Mouse (Mus musculus) neural tube, embryonic 13.5 days (tissue): Measurements from ENCODE around the gene Podxl. TPM values are rescaled to one million over a fixed set of nuclear protein-coding genes. Genes with fewer than 3 reads are reported as not detected.

Experiments used
- ATAC-seq: fragments of 200-750 bp; cut with Nextera tagmentation; 2 replicates; pipeline ENCODE4 v1.8.0; 2017; ENCODE audit warnings: low read depth, mild to moderate bottlenecking, moderate TSS enrichment, moderate library complexity
- H3K27ac ChIP-seq: fragments of 300-500 bp; sonication (generic); replicated peaks from 2 replicates; pipeline ENCODE4 v1.5.1; 2015; ENCODE audit warnings: moderate library complexity, mild to moderate bottlenecking, inconsistent platforms
- H3K27me3 ChIP-seq: fragments of 300-500 bp; sonication (generic); 2 replicates; pipeline ENCODE4 v1.6.1; 2015; ENCODE audit warnings: mild to moderate bottlenecking, inconsistent platforms
- H3K36me3 ChIP-seq: fragments of 300-500 bp; sonication (generic); 2 replicates; pipeline ENCODE4 v1.6.1; 2015; ENCODE audit warnings: mild to moderate bottlenecking, inconsistent platforms
- H3K4me1 ChIP-seq: fragments of 300-500 bp; sonication (generic); replicated peaks from 2 replicates; pipeline ENCODE4 v1.6.1; 2015; ENCODE audit warnings: inconsistent platforms
- H3K4me2 ChIP-seq: fragments of 300-500 bp; sonication (generic); 2 replicates; pipeline ENCODE4 v1.6.1; 2015; ENCODE audit warnings: inconsistent platforms, mild to moderate bottlenecking, moderate library complexity
- H3K4me3 ChIP-seq: fragments of 300-500 bp; sonication (generic); 2 replicates; pipeline ENCODE4 v1.5.1; 2015; ENCODE audit warnings: mild to moderate bottlenecking, inconsistent platforms
- H3K9ac ChIP-seq: fragments of 300-500 bp; sonication (generic); 2 replicates; pipeline ENCODE4 v1.6.1; 2015; ENCODE audit warnings: moderate library complexity, mild to moderate bottlenecking, inconsistent platforms
- H3K9me3 ChIP-seq: fragments of 300-500 bp; sonication (generic); 2 replicates; pipeline ENCODE4 v1.6.1; 2016; ENCODE audit warnings: inconsistent platforms
- WGBS: fragments of 180-500 bp; shearing (Covaris S2); methylation state at CpG from one replicate; pipeline ENCODE4 v1.1.7; 2015; 5-methylcytosine and 5-hydroxymethylcytosine counted together
- polyA plus RNA-seq: library from polyadenylated mRNA; unstranded; fragments of >200 nt; fragmentation: Nextera tagmentation; extraction: Ambion mirVana; gene quantifications from 2 replicates; pipeline ENCODE4 v1.2.1, GENCODE M21; 2015

The Podxl gene
- polyA plus RNA-seq, 1 experiment from 2014 or later: 14.8 TPM

DNA sequence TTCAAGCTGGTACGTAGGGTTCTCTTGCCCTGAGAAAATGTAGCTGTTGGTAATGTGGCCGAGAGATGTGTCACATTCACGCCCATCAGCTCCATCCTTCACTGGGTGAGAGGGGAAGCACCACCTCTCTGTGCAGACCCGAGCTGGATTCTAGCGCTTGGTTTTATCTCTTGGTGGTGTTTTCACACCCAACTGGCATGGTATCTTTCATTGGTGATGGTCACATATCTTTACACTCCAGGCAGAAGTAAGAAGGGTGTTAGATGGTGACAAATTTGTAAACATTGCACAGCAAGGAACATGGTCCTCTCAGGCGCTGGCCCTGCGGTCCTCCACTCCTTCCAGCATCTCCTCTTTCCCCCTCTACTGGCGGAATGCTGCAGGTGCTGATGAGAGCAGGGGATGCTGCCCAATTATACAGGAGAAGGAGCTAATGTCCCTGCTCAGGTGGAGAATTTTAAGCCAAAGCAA, 44.7 kb downstream of the Podxl start:
- ATAC-seq: 0 out of 2 replicates have a peak, but pooled peaks have one; percentile 42
- 72% methylated on average over 8 of the region's 8 CpGs for WGBS

DNA sequence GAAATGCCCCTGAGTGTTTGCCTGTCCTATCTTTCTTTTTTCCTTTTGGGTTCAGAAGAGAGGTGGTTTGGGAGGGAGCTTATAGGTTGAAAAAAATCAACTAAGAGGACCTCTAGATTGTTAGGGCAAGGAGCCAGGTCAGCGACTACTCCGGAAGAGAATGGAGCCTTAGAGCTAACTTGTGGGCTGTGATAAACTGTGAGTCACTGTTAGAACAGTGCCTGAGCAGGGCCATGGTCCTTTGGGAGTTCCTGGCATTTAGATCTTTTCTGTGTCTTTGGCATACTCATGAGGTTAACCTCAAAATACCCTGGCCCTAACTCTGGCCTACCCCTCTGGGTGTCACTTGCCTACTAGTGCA, 45.5 kb downstream of the Podxl start:
- 82% methylated on average over 2 of the region's 2 CpGs for WGBS
- Histone ChIP-seq H3K9ac (no peak overlapping the region), H3K27ac (no peak overlapping the region), H3K36me3 (peaks cover 28% of the 10 kb centered on the region), H3K9me3 (no peaks in the 10 kb centered on the region), H3K4me2 (no peak overlapping the region), H3K4me1 (peaks cover 10% of the 10 kb centered on the region), H3K27me3 (no peaks in the 10 kb centered on the region), H3K4me3 (no peak overlapping the region)
- ATAC-seq: no peak

More for the DNA sequence above, 44.7 kb downstream of the Podxl start:
- no peak overlapping the region for H3K9ac ChIP-seq
- no peaks in the 10 kb centered on the region for H3K9me3 ChIP-seq
- peaks cover 10% of the 10 kb centered on the region for H3K4me1 ChIP-seq
- H3K4me2 ChIP-seq: no peak overlapping the region
- H3K4me3 ChIP-seq: no peak overlapping the region
- no peak overlapping the region for H3K27ac ChIP-seq
- H3K27me3 ChIP-seq: no peaks in the 10 kb centered on the region
- H3K36me3 ChIP-seq: peaks cover 35% of the 10 kb centered on the region

DNA sequence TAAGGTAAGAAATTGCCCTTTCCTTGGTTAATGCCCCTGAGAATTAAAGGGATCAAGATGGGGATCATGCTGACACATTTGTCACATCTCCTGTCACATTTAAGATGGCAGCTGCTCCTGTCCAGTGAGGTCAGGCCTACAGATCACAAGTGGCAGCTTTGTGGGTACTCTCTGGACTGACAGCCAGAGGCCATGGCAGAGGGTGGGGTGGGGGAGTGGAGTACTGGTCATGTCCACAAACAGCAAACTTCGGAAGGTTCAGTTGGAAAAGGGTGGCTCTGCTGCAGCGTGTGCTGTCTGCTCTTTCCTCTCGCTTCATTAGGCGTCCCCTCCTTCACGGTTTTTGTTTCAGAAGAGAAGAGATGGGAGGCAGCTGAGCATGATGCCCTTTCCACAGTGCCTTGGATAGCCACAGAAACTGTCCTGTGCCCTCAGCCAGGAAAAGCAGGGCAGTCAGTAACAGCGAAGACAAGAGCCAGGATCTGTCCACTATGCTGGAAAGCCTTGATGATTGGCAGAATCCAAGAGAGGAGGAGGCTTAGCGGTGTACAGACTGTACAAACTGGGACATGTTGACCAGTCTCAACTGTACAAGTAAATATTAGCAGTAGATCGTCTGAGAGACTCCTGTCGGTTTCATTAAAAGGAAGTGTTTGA, 46.0 kb downstream of the Podxl start:
- Histone ChIP-seq H3K9ac (no peak overlapping the region), H3K27me3 (no peaks in the 10 kb centered on the region), H3K9me3 (no peaks in the 10 kb centered on the region), H3K36me3 (peaks cover 23% of the 10 kb centered on the region), H3K27ac (no peak overlapping the region), H3K4me3 (no peak overlapping the region), H3K4me1 (peaks cover 10% of the 10 kb centered on the region), H3K4me2 (no peak overlapping the region)
- ATAC-seq: no peak
- 74% methylated on average over 9 of the region's 9 CpGs for WGBS

- Histone ChIP-seq H3K9ac (no peak overlapping the region), H3K4me2 (no peak overlapping the region), H3K36me3 (0 out of 2 replicates have a peak, but pooled peaks cover 8% of the 10 kb centered on the region), H3K4me1 (no peaks in the 10 kb centered on the region), H3K9me3 (no peaks in the 10 kb centered on the region), H3K4me3 (no peak overlapping the region), H3K27me3 (no peaks in the 10 kb centered on the region), H3K27ac (no peak overlapping the region)
- 77% methylated on average over 6 of the region's 6 CpGs for WGBS
- no peak for ATAC-seq
These were observed 50.1 kb downstream of the Podxl start for GRCm38 (mm10) chr6:31513726-31514125.

DNA sequence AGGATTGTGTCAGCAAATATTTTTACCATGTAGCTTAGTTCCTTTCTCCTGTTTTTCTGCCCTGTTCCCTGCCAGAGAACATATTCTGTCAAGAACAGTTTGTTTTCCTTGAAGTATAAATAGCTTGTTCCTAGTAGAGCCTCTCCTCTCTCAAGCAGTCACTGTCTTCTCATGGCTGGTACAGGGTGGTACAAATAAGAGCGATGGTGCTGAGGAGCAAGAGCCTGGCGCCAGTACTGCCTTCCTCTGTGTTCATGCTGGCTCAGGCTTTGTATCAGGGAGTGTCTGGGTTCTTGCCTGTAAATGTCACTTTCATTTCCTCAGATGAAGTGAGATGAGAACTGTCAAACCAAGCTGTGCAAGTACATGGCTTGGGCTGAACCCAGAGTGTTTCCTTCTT, 61.2 kb downstream of the Podxl start:
- H3K4me1 ChIP-seq: no peaks in the 10 kb centered on the region
- no peak overlapping the region for H3K4me3 ChIP-seq
- peaks cover 21% of the 10 kb centered on the region for H3K36me3 ChIP-seq
- WGBS: 96% methylated on average over 2 of the region's 2 CpGs
- no peak for ATAC-seq
- H3K9ac ChIP-seq: no peak overlapping the region
- no peak overlapping the region for H3K4me2 ChIP-seq
- H3K27me3 ChIP-seq: no peaks in the 10 kb centered on the region
- no peaks in the 10 kb centered on the region for H3K9me3 ChIP-seq
- peak overlapping the region; percentile 34; the same call in 1 of the 2 replicates for H3K27ac ChIP-seq

GRCm38 (mm10) chr6:31500691-31501090, 63.1 kb downstream of the Podxl start:
- no peak overlapping the region for H3K9ac ChIP-seq
- no peaks in the 10 kb centered on the region for H3K27me3 ChIP-seq
- no peaks in the 10 kb centered on the region for H3K4me1 ChIP-seq
- no peak for ATAC-seq
- peaks cover 30% of the 10 kb centered on the region for H3K36me3 ChIP-seq
- H3K4me2 ChIP-seq: no peak overlapping the region
- no peaks in the 10 kb centered on the region for H3K9me3 ChIP-seq
- no peak overlapping the region for H3K4me3 ChIP-seq
- 0 out of 2 replicates have a peak overlapping the region, but pooled peaks have one; percentile 28 for H3K27ac ChIP-seq

GRCm38 (mm10) chr6:31500260-31500659, 63.5 kb downstream of the Podxl start:
- no peak overlapping the region for H3K4me3 ChIP-seq
- ATAC-seq: no peak
- H3K27ac ChIP-seq: no peak overlapping the region
- H3K4me1 ChIP-seq: no peaks in the 10 kb centered on the region
- H3K4me2 ChIP-seq: no peak overlapping the region
- 84% methylated on average over 2 of the region's 2 CpGs for WGBS
- H3K36me3 ChIP-seq: peaks cover 30% of the 10 kb centered on the region
- no peaks in the 10 kb centered on the region for H3K9me3 ChIP-seq
- no peak overlapping the region for H3K9ac ChIP-seq
- no peaks in the 10 kb centered on the region for H3K27me3 ChIP-seq

GRCm38 (mm10) chr6:31499836-31500235, 63.9 kb downstream of the Podxl start:
- 87% methylated on average over 10 of the region's 10 CpGs for WGBS

GRCm38 (mm10) chr6:31496227-31496626, 67.6 kb downstream of the Podxl start:
- Histone ChIP-seq H3K36me3 (peaks cover 22% of the 10 kb centered on the region), H3K9me3 (no peaks in the 10 kb centered on the region), H3K4me2 (no peak overlapping the region), H3K27ac (no peak overlapping the region), H3K4me3 (no peak overlapping the region), H3K4me1 (no peaks in the 10 kb centered on the region), H3K27me3 (no peaks in the 10 kb centered on the region), H3K9ac (no peak overlapping the region)
- 82% methylated on average over 2 of the region's 2 CpGs for WGBS
- no peak for ATAC-seq

More at GRCm38 (mm10) chr6:31499836-31500235, 63.9 kb downstream of the Podxl start:
- H3K4me1 ChIP-seq: no peaks in the 10 kb centered on the region
- no peaks in the 10 kb centered on the region for H3K27me3 ChIP-seq
- ATAC-seq: no peak
- H3K36me3 ChIP-seq: peaks cover 30% of the 10 kb centered on the region
- no peaks in the 10 kb centered on the region for H3K9me3 ChIP-seq
- no peak overlapping the region for H3K4me2 ChIP-seq
- no peak overlapping the region for H3K27ac ChIP-seq
- H3K9ac ChIP-seq: no peak overlapping the region
- H3K4me3 ChIP-seq: no peak overlapping the region

- Histone ChIP-seq H3K36me3 (peaks cover 31% of the 10 kb centered on the region), H3K4me3 (no peak overlapping the region), H3K27ac (no peak overlapping the region), H3K9me3 (no peaks in the 10 kb centered on the region), H3K4me1 (no peaks in the 10 kb centered on the region), H3K27me3 (no peaks in the 10 kb centered on the region), H3K9ac (no peak overlapping the region), H3K4me2 (no peak overlapping the region)
- 83% methylated on average over 2 of the region's 2 CpGs for WGBS
- ATAC-seq: no peak
These were observed 68.6 kb downstream of the Podxl start for GRCm38 (mm10) chr6:31495122-31495731.

DNA sequence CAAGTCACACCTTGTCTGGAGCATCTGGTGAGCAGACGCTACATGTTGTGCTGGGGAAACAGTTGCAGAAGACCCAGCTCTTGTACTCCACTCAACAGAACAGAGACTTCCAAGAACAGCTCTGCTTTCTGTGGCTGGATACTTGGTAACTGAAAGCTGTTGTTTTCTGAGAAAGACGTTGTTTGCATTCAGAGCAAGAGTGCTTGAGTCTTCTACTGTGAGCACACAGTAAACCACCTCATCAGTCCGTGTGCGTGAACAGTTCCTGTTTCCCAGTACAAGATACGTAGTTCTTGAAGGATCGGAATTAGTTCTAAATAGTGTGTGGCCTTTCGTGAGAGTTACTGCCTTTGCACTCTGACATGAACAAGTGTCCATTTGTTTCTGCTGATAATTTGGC, 73.8 kb downstream of the Podxl start:
- Histone ChIP-seq H3K4me1 (peaks cover 6% of the 10 kb centered on the region), H3K36me3 (peaks cover 34% of the 10 kb centered on the region), H3K27me3 (no peaks in the 10 kb centered on the region), H3K4me2 (no peak overlapping the region), H3K4me3 (no peak overlapping the region), H3K9me3 (no peaks in the 10 kb centered on the region), H3K9ac (no peak overlapping the region), H3K27ac (no peak overlapping the region)
- no peak for ATAC-seq
- WGBS: 92% methylated on average over 7 of the region's 7 CpGs

DNA sequence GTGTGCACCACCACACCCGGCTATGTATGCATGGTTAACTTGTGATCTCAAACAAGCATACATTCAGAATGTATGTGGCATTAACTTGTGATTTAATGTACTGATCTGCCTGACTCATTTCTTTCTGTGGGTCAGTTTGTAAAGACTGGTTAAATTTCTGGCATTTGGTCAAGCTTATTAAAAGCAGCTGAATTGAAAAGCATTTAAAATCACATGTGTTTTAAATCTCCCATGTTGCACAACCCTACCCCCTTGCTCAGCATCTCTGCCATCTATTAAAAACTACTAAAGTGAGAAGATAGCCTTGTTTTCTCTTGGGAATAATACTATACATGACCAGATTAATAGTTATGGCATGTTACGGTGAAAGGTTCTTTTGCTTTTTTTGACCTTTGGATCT, 77.2 kb downstream of the Podxl start:
- H3K4me3 ChIP-seq: no peak overlapping the region
- 90% methylated on average over 2 of the region's 2 CpGs for WGBS
- no peak overlapping the region for H3K4me2 ChIP-seq
- no peaks in the 10 kb centered on the region for H3K27me3 ChIP-seq
- H3K4me1 ChIP-seq: peaks cover 7% of the 10 kb centered on the region
- no peaks in the 10 kb centered on the region for H3K9me3 ChIP-seq
- H3K36me3 ChIP-seq: peaks cover 26% of the 10 kb centered on the region
- no peak for ATAC-seq
- no peak overlapping the region for H3K27ac ChIP-seq
- no peak overlapping the region for H3K9ac ChIP-seq

DNA sequence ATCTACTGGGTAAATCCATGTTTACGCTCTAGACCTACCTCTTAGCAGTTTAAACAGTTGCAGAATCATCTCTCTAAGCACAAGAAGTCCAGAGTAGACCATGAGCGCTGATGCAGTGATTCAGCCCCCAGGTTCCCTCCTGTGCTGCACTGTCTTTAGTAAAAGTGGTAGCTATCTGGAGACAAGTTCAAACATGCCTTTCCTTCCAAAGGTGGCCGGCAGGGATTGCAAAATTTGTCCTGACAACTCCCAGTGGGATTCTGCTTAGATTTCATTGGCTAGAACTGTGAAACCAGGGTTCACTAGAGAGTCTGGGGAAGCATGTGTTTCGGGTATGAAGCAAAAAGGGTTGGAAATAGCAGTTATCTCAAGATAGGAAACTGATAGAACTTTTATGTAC, 83.8 kb downstream of the Podxl start:
- H3K4me1 ChIP-seq: peaks cover 2% of the 10 kb centered on the region
- H3K27ac ChIP-seq: no peak overlapping the region
- H3K9ac ChIP-seq: no peak overlapping the region
- WGBS: 88% methylated on average over 4 of the region's 4 CpGs
- H3K27me3 ChIP-seq: no peaks in the 10 kb centered on the region
- ATAC-seq: no peak
- no peak overlapping the region for H3K4me3 ChIP-seq
- no peaks in the 10 kb centered on the region for H3K9me3 ChIP-seq
- peaks cover 19% of the 10 kb centered on the region for H3K36me3 ChIP-seq
- H3K4me2 ChIP-seq: no peak overlapping the region
